Mouse (Mus musculus): ENCODE data around the gene Gnaz.
"Not testable (repeated sequence)": the region's sequence is repeated elsewhere in the genome, so short reads cannot be mapped to it uniquely, and the experiment has no call there.

The Gnaz gene

GRCm38 (mm10) chr10:75031345-75032114 is 64.6 kb downstream of the Gnaz start:
- no peak for DNase-seq

DNA sequence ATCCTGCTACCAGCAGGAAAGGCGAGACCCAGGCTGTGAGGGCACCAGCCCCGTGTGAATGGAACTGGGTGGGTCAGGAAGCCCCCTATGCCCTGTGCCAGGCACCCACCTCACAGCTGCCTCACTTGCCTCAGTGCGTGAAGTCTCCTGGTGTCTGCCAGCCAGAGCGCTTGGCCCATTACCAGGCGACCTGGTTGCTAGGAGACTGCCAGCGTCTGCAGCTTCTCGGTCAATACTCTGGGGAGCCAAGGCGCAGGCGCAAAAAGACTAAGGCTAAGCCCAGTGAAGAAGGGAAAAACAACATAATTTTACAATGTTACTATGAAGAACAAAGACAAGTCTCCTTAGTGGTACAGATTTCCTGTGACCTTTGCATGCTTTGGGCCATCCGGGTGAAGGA is 65.4 kb downstream of the Gnaz start, which contains the start of gene Rsph14:
Rsph14 (minus strand) TSS at position 192 of the 400 bp plus-strand sequence.
- DNase-seq: peak; percentile 63 to 71

GRCm38 (mm10) chr10:75036883-75037379 is 70.0 kb downstream of the Gnaz start, which contains the start of gene Rab36:
Gene Rab36 (plus strand): TSS chr10:75037058.
- peak; percentile 93 to 97 for DNase-seq

DNA sequence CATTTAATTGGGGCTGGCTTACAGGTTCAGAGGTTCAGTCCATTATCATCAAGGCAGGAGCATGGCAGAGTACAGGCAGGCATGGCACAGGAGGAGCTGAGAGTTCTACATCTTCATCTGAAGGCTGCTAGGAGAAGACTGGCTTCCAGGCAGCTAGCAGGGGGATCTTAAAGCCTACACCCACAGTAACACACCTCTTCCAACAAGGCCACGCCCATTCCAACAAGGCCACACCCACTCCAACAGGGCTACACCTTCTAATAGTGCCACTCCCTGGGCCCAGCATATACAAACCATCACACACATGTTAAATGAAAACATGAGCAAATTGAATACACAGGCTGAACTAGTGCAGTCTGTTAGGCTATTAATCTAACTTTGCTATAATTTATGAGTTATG is 75.1 kb downstream of the Gnaz start:
- not testable (repeated sequence) for DNase-seq

- no peak for DNase-seq
These were observed 77.5 kb downstream of the Gnaz start for GRCm38 (mm10) chr10:75044459-75044858.

GRCm38 (mm10) chr10:75045831-75046230 is 78.9 kb downstream of the Gnaz start:
- DNase-seq: no peak

DNA sequence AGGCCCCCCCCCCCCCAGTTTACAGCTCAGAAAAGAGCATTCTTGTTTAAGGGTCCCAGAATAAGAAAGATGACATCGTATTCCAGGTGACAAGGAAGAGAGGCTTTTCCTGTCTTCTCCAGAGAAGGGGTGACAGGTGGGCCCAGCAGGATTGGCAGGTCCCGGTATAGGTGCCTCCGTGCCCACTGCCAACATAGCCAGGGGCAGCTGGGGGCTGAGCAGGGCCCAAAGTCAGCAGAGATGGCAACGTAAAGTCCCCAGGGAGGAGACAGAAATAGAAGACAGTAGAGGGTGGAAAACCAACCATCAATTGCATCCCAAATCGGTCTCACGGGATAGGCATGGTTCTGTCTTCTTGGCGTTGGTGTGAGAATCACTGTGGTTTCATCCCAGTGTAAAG is 81.7 kb downstream of the Gnaz start:
- no peak for DNase-seq

DNA sequence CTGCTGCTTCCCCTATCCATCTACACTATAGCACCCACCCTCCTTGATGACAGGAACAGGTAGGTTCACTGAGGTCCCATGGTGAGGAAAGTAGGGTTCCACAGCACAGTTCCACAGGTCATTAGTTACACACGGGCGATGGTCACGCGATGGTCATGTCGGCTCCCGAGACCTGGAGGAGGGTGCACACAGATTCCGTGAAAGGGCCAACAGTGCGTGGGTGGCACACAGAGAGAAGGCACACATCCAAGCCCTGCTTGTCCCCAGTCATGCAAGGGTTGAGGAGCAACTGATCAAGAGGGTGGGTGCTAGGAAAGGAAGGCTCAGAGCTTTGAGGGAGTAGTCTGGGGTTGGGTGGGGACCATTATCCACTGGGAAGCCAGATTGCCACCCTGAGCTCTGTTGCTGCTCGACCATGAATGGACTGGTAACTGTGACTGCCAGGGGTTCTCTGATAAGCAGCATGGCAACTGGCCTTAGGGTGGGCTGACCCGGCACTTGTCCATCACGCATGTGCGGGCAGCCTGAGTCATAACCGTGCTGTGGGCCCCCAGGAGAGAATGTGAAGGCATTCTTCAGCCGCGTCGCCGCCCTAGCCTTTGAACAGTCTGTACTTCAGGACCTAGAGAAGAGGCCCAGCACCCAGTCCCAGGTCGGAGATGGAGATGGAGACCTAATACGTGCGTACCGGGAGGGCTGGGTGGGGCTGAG is 84.5 kb downstream of the Gnaz start:
- DNase-seq: no peak

GRCm38 (mm10) chr10:75052902-75053301 is 85.9 kb downstream of the Gnaz start:
- no peak for DNase-seq

GRCm38 (mm10) chr10:75053655-75054054 is 86.7 kb downstream of the Gnaz start:
- DNase-seq: no peak

GRCm38 (mm10) chr10:75054125-75054524 is 87.1 kb downstream of the Gnaz start:
- peak; percentile 34 to 75 for DNase-seq

DNA sequence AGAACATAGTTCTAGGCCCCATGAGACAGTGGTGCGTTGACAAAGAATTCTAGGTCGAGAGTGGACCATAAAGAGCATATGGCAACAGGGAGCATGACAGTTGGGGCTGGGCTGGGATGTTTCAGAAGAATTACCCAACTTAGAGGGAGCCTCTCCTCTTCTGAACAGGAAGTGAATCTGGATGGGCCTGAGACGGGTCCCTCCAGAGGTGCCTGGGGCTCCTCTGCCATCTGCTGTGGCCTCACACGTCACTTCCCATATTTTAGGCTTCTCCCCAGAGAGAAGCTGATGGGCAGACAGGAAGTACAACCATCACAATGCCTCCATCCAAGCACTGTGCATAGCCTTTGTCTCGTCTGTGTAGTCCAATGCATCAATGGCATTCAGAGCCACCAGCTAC is 88.7 kb downstream of the Gnaz start:
- no peak for DNase-seq

- no peak for DNase-seq
These were observed 89.3 kb downstream of the Gnaz start for GRCm38 (mm10) chr10:75056255-75056654.

GRCm38 (mm10) chr10:75058336-75058735 is 91.4 kb downstream of the Gnaz start:
- DNase-seq: peak; percentile 43 to 50

DNA sequence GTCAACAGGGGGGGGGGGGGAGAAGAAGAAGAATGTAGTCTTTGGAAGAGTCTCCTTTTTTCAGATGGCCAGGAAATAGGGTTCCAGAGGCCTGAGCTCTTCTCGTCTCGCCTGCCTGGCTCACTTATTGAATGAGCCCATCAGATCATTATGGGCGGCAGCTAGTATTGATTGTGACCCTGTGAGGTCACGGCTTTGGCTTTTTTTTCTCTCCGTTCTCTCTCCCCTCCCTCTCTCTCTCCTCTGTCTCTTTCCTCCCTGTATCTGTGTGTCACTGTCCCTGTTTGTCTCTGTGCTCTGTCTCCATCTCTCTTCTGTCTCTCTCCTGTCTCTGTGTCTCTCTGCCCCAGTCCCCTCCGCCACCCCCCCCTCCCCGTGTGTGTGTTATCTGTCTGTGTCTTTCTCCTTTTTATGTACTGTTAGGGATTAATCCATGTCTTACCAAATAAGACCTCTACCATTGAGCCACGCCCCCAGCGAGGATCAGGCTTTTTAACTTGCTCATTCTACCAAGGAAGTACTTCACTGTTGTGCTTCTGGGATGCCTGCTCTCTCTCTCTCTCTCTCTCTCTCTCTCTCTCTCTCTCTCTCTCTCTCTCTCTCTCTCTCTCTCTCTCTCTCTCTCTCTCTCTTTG is 91.9 kb downstream of the Gnaz start:
- DNase-seq: peak in 1 of 2 experiments; percentile 27

- DNase-seq: peak; percentile 79 to 84
These were observed 92.4 kb downstream of the Gnaz start for GRCm38 (mm10) chr10:75059396-75059795.

- DNase-seq: peak; percentile 84 to 89
These were observed 93.4 kb downstream of the Gnaz start, which contains the start of gene Bcr for GRCm38 (mm10) chr10:75060217-75060842. Gene Bcr (plus strand): TSS chr10:75060592.

GRCm38 (mm10) chr10:75060843-75061235 is 93.9 kb downstream of the Gnaz start:
- DNase-seq: peak; percentile 33 to 35

GRCm38 (mm10) chr10:75061341-75062188 is 94.6 kb downstream of the Gnaz start:
- DNase-seq: peak; percentile 43 to 44

GRCm38 (mm10) chr10:75062189-75062561 is 95.2 kb downstream of the Gnaz start:
- peak; percentile 77 to 82 for DNase-seq

- DNase-seq: no peak
These were observed 95.6 kb downstream of the Gnaz start for GRCm38 (mm10) chr10:75062621-75063020.
